Mouse (Mus musculus) forebrain, embryonic 11.5 days (tissue): ENCODE measurements around the gene Cebpzos. TPM values are rescaled to one million over a fixed set of nuclear protein-coding genes. Genes with fewer than 3 reads are reported as not detected.

Experiments
- ATAC-seq: fragments of 200-750 bp; cut with Nextera tagmentation; replicated peaks from 2 replicates; pipeline ENCODE4 v1.8.0; 2017; ENCODE audit warnings: moderate TSS enrichment; ENCODE audit not compliant: low FRiP score
- DNase-seq: peaks from one replicate; pipeline ENCODE4 v3.0.0-alpha.2; 2017; ENCODE audit warnings: low spot score
- H3K27ac ChIP-seq: fragments of 300-500 bp; sonication (generic); 2 replicates; pipeline ENCODE4 v1.5.1; 2014; ENCODE audit warnings: low read depth, low read length
- H3K27me3 ChIP-seq: fragments of 300-500 bp; sonication (generic); 2 replicates; pipeline ENCODE4 v1.6.1; 2014; ENCODE audit warnings: mild to moderate bottlenecking, low read length, mixed read lengths; ENCODE audit not compliant: control insufficient read depth, insufficient read depth
- H3K36me3 ChIP-seq: fragments of 300-500 bp; sonication (generic); 2 replicates; pipeline ENCODE4 v1.6.1; 2014; ENCODE audit warnings: mild to moderate bottlenecking, low read length, moderate library complexity, mixed read lengths; ENCODE audit not compliant: control insufficient read depth, insufficient read depth
- H3K4me1 ChIP-seq: fragments of 300-500 bp; sonication (generic); replicated peaks from 2 replicates; pipeline ENCODE4 v1.6.1; 2014; ENCODE audit warnings: low read length, mixed read lengths; ENCODE audit not compliant: control insufficient read depth, insufficient read depth
- H3K4me2 ChIP-seq: fragments of 300-500 bp; sonication (generic); 2 replicates; pipeline ENCODE4 v1.6.1; 2014; ENCODE audit warnings: low read depth, mild to moderate bottlenecking, low read length, moderate library complexity, mixed read lengths; ENCODE audit not compliant: severe bottlenecking
- H3K4me3 ChIP-seq: fragments of 300-500 bp; sonication (generic); 2 replicates; pipeline ENCODE4 v1.5.1; 2014; ENCODE audit warnings: low read depth, low read length
- H3K9ac ChIP-seq: fragments of 300-500 bp; sonication (generic); 2 replicates; pipeline ENCODE4 v1.6.1; 2014; ENCODE audit warnings: low read length
- H3K9me3 ChIP-seq: fragments of 300-500 bp; sonication (generic); 2 replicates; pipeline ENCODE4 v1.6.1; 2016; ENCODE audit warnings: low read length, mixed read lengths; ENCODE audit not compliant: control insufficient read depth
- WGBS: fragments of 180-500 bp; shearing (Covaris S2); extraction: QIAGEN DNeasy Blood & Tissue Kit; methylation state at CpG from one replicate; pipeline ENCODE4 v1.1.7; 2014; 5-methylcytosine and 5-hydroxymethylcytosine counted together
- polyA plus RNA-seq: library from polyadenylated mRNA; unstranded; fragments of >200 nt; fragmentation: Nextera tagmentation; extraction: Ambion mirVana; gene quantifications from 2 replicates; pipeline ENCODE4 v1.2.1, GENCODE M21; 2014

Gene Cebpzos
- polyA plus RNA-seq, 1 experiment from 2014 or later = 121 TPM

- no peaks in the 10 kb centered on the region for H3K4me1 ChIP-seq
- no peaks in the 10 kb centered on the region for H3K9me3 ChIP-seq
- no peaks in the 10 kb centered on the region for H3K27me3 ChIP-seq
- DNase-seq = no peak
- 90% methylated on average over 5 of the region's 5 CpGs for WGBS
- peaks cover 2% of the 10 kb centered on the region; the same call in 1 of the 2 replicates for H3K36me3 ChIP-seq
- ATAC-seq = no peak
- no peak overlapping the region for H3K4me2 ChIP-seq
- no peak overlapping the region for H3K9ac ChIP-seq
- no peak overlapping the region for H3K4me3 ChIP-seq
- no peak overlapping the region for H3K27ac ChIP-seq
Observed at GRCm38 (mm10) chr17:78952070-78952469, 35.8 kb downstream of the Cebpzos start.

GRCm38 (mm10) chr17:78953240-78953639 lies 36.9 kb downstream of the Cebpzos start:
- no peak for ATAC-seq
- Histone ChIP-seq H3K9ac (no peak overlapping the region), H3K4me2 (no peak overlapping the region), H3K4me1 (no peaks in the 10 kb centered on the region), H3K27me3 (no peaks in the 10 kb centered on the region), H3K4me3 (no peak overlapping the region), H3K27ac (no peak overlapping the region), H3K36me3 (peaks cover 2% of the 10 kb centered on the region; the same call in 1 of the 2 replicates), H3K9me3 (no peaks in the 10 kb centered on the region)
- 93% methylated on average over 8 of the region's 8 CpGs for WGBS
- DNase-seq = no peak

- DNase-seq = no peak
- no peaks in the 10 kb centered on the region for H3K4me1 ChIP-seq
- 85% methylated on average over 6 of the region's 6 CpGs for WGBS
- H3K9ac ChIP-seq = no peak overlapping the region
- H3K4me2 ChIP-seq = no peak overlapping the region
- no peak overlapping the region for H3K27ac ChIP-seq
- no peak overlapping the region for H3K4me3 ChIP-seq
- H3K27me3 ChIP-seq = no peaks in the 10 kb centered on the region
- peaks cover 2% of the 10 kb centered on the region; the same call in 1 of the 2 replicates for H3K36me3 ChIP-seq
- no peak for ATAC-seq
- no peaks in the 10 kb centered on the region for H3K9me3 ChIP-seq
Observed at GRCm38 (mm10) chr17:78959473-78959872, 43.2 kb downstream of the Cebpzos start.

- Histone ChIP-seq H3K27me3 (no peaks in the 10 kb centered on the region), H3K27ac (no peak overlapping the region), H3K9me3 (no peaks in the 10 kb centered on the region), H3K9ac (no peak overlapping the region), H3K36me3 (no peaks in the 10 kb centered on the region; the same call in 1 of the 2 replicates), H3K4me2 (no peak overlapping the region), H3K4me3 (no peak overlapping the region), H3K4me1 (no peaks in the 10 kb centered on the region)
- 97% methylated on average over 1 of the region's 1 CpGs for WGBS
- no peak for ATAC-seq
- DNase-seq = no peak
Observed at GRCm38 (mm10) chr17:78964387-78964786, 48.1 kb downstream of the Cebpzos start.

- Histone ChIP-seq H3K36me3 (no peaks in the 10 kb centered on the region; the same call in 1 of the 2 replicates), H3K9me3 (no peaks in the 10 kb centered on the region), H3K4me3 (no peak overlapping the region), H3K27ac (no peak overlapping the region), H3K9ac (no peak overlapping the region), H3K27me3 (no peaks in the 10 kb centered on the region), H3K4me2 (no peak overlapping the region), H3K4me1 (no peaks in the 10 kb centered on the region)
- no peak for ATAC-seq
- no peak for DNase-seq
- 91% methylated on average over 11 of the region's 11 CpGs for WGBS
Observed at GRCm38 (mm10) chr17:78966092-78966883, 50.0 kb downstream of the Cebpzos start.

GRCm38 (mm10) chr17:78968500-78968899 lies 52.2 kb downstream of the Cebpzos start:
- DNase-seq = no peak
- H3K36me3 ChIP-seq = no peaks in the 10 kb centered on the region; the same call in 1 of the 2 replicates

More at GRCm38 (mm10) chr17:78968500-78968899, 52.2 kb downstream of the Cebpzos start:
- no peak overlapping the region for H3K9ac ChIP-seq
- no peak overlapping the region for H3K4me3 ChIP-seq
- ATAC-seq = no peak
- no peak overlapping the region for H3K27ac ChIP-seq
- no peak overlapping the region for H3K4me2 ChIP-seq
- H3K27me3 ChIP-seq = no peaks in the 10 kb centered on the region
- H3K4me1 ChIP-seq = no peaks in the 10 kb centered on the region
- H3K9me3 ChIP-seq = no peaks in the 10 kb centered on the region
- WGBS = 88% methylated on average over 3 of the region's 3 CpGs

Other genes with a start within 250 kb of the Cebpzos start
- 6.7 and 8.5 TPM in 2 replicates for gene Strn, start 179.3 kb upstream of the Cebpzos start, polyA plus RNA-seq
- gene Heatr5b, start 81.1 kb upstream of the Cebpzos start, polyA plus RNA-seq = 18.3 and 19.8 TPM in 2 replicates
- gene Gpatch11, start 80.9 kb upstream of the Cebpzos start, polyA plus RNA-seq = 34.7 and 38.0 TPM in 2 replicates
- 6.5 and 7.5 TPM in 2 replicates for gene Eif2ak2, start 33.9 kb upstream of the Cebpzos start, polyA plus RNA-seq
- gene Sult6b1, start 9.5 kb upstream of the Cebpzos start, polyA plus RNA-seq = 0.33 TPM in 1 of 2 replicates, not detected in the other
- 57.6 and 59.9 TPM in 2 replicates for gene Cebpz, start 20.6 kb downstream of the Cebpzos start, polyA plus RNA-seq
- gene Ndufaf7, start 20.6 kb downstream of the Cebpzos start, polyA plus RNA-seq = 46.1 and 52.7 TPM in 2 replicates
- 55.5 and 60.5 TPM in 2 replicates for gene Prkd3, start 104.3 kb downstream of the Cebpzos start, polyA plus RNA-seq
- 6.7 and 7.6 TPM in 2 replicates for gene Qpct, start 135.4 kb downstream of the Cebpzos start, polyA plus RNA-seq